Mouse (Mus musculus) adrenal gland, adult 18-20 months (tissue): ENCODE measurements around the gene Sh3pxd2b. TPM values are rescaled to one million over a fixed set of nuclear protein-coding genes. Genes with fewer than 3 reads are reported as not detected.
A peak's percentile ranks its signal among the peaks of the same experiment; 100 is the strongest.

Experiments used
- DNase-seq, 2 experiments: peaks; one replicate each; pipeline ENCODE4 v3.0.0; 2021 to 2022; ENCODE audit warnings: low spot score in 2 of 2
- long read RNA-seq, 2 experiments: library from polyadenylated mRNA; stranded (forward); transcript quantifications; one replicate each; pipeline ENCODE4 v2.0.0; 2021
- total RNA-seq, 2 experiments: library from RNA; stranded (reverse); gene quantifications; 1 replicate in 1 of 2; 2 replicates in 1 of 2; pipeline ENCODE4 v1.2.3; 2021

The Sh3pxd2b gene
- total RNA-seq: 10 to 100 TPM in 1 of 2 experiments, 1 to 10 TPM in 1; 9.8 to 11.2 TPM
- long read RNA-seq, experiment 1, full-length matches to known transcripts: 3 of 5 reads
- long read RNA-seq, experiment 1, partial matches to known transcripts: 2 of 5 reads
- long read RNA-seq, experiment 1, other reads (novel, unspliced or antisense): 0 of 5 reads
- long read RNA-seq, experiment 2, partial matches to known transcripts: 0 of 3 reads
- long read RNA-seq, experiment 2, other reads (novel, unspliced or antisense): 3 of 3 reads

- peak; percentile 74 to 80 for DNase-seq
Measured at GRCm38 (mm10) chr11:32347607-32348432, at the start of gene Sh3pxd2b. Sh3pxd2b (plus strand) TSS chr11:32347820.

GRCm38 (mm10) chr11:32297866-32298531 is 49.6 kb upstream of the Sh3pxd2b start:
- DNase-seq: no peak

GRCm38 (mm10) chr11:32298532-32298918 is 49.1 kb upstream of the Sh3pxd2b start:
- no peak for DNase-seq

GRCm38 (mm10) chr11:32299865-32300264 is 47.8 kb upstream of the Sh3pxd2b start, which contains the start of gene Hbq1a:
Hbq1a (plus strand) TSS chr11:32300069.
- DNase-seq: peak; percentile 47 to 48

- no peak for DNase-seq
Measured at GRCm38 (mm10) chr11:32300279-32301267, 47.0 kb upstream of the Sh3pxd2b start.

GRCm38 (mm10) chr11:32301506-32301905 is 46.1 kb upstream of the Sh3pxd2b start:
- no peak for DNase-seq

- no peak for DNase-seq
Measured at GRCm38 (mm10) chr11:32302824-32303419, 44.7 kb upstream of the Sh3pxd2b start.

- no peak for DNase-seq
Measured at GRCm38 (mm10) chr11:32303455-32303854, 44.2 kb upstream of the Sh3pxd2b start.

- no peak for DNase-seq
Measured at GRCm38 (mm10) chr11:32307006-32307405, 40.6 kb upstream of the Sh3pxd2b start.

GRCm38 (mm10) chr11:32309446-32309845 is 38.2 kb upstream of the Sh3pxd2b start:
- DNase-seq: no peak

GRCm38 (mm10) chr11:32309928-32310327 is 37.7 kb upstream of the Sh3pxd2b start:
- DNase-seq: no peak

- no peak for DNase-seq
Measured at GRCm38 (mm10) chr11:32316009-32316408, 31.6 kb upstream of the Sh3pxd2b start.

GRCm38 (mm10) chr11:32320507-32321195 is 27.0 kb upstream of the Sh3pxd2b start:
- no peak for DNase-seq

- peak; percentile 33 to 60 for DNase-seq
Measured at GRCm38 (mm10) chr11:32321196-32321565, 26.4 kb upstream of the Sh3pxd2b start.

GRCm38 (mm10) chr11:32324609-32325008 is 23.0 kb upstream of the Sh3pxd2b start:
- peak; percentile 87 to 90 for DNase-seq

GRCm38 (mm10) chr11:32331075-32331474 is 16.5 kb upstream of the Sh3pxd2b start:
- no peak for DNase-seq

GRCm38 (mm10) chr11:32331861-32332260 is 15.8 kb upstream of the Sh3pxd2b start:
- no peak for DNase-seq

- DNase-seq: no peak
Measured at GRCm38 (mm10) chr11:32333235-32333634, 14.4 kb upstream of the Sh3pxd2b start.

GRCm38 (mm10) chr11:32336435-32336907 is 11.1 kb upstream of the Sh3pxd2b start:
- no peak for DNase-seq
